In genomic region chr4:124142083-124142482, GRCm38 (mm10) we compare ENCODE assay signal across 9 mouse cellular contexts.
A peak's percentile ranks its signal among the peaks of the same experiment; 100 is the strongest.
DNase-seq lines count a peak whose midpoint lies in the region; TF ChIP-seq lines count a peak whose summit lies in the region.
"Had no signal": no experiment of that assay in that cellular context is flagged by ENCODE, and none has a peak within 500 bp of the region (broad histone marks: within the 10 kb centered on the region; RNA-seq: fewer than 3 reads in every experiment).

No protein-coding gene starts in this region.

- H3K36me3 ChIP-seq in E14TG2a.4 (ENCODE audit: insufficient read depth, low read length) = no peaks in the 10 kb centered on the region
- H3K36me3 ChIP-seq: limb, embryonic 13.5 days had no signal

- peak; percentile 91 for TF ChIP-seq CTCF in E14TG2a.4 (conservative IDR thresholded peaks at IDR 0.05; ENCODE audit: low read length)
- peak; percentile 98 for TF ChIP-seq CTCF in layer of hippocampus, adult 2 months (conservative IDR thresholded peaks at IDR 0.05)

- H3K9me3 ChIP-seq in E14TG2a.4 (ENCODE audit: low read length) = peaks cover 5% of the 10 kb centered on the region; the same call in 1 of the 2 replicates
- H3K9me3 ChIP-seq: limb, embryonic 13.5 days had no signal

- no peaks in the 10 kb centered on the region for H3K4me1 ChIP-seq in E14TG2a.4 (replicated peaks; ENCODE audit: low read depth, low read length)

- peak; percentile 76 for DNase-seq in adrenal gland, postnatal 25 days
- DNase-seq in embryo, embryonic 9.5 days (ENCODE audit: extremely low spot score) = peak; percentile 80
- DNase-seq in heart, adult 9 months (ENCODE audit: low spot score in 2 of 2) = peak; percentile 18 to 53
- DNase-seq in layer of hippocampus, adult 2 months (ENCODE audit: low spot score in 2 of 2) = peak; percentile 84 to 93
- DNase-seq in lung, postnatal 10 days = peak; percentile 89
- DNase-seq in right cerebral cortex, adult 18-20 months = peak; percentile 86
- peak; percentile 86 for DNase-seq in urinary bladder, postnatal 14 days (ENCODE audit: low spot score)

- no peak overlapping the region for H3K4me3 ChIP-seq in E14TG2a.4 (replicated peaks; ENCODE audit: low read length)
- no peak overlapping the region for H3K4me3 ChIP-seq in layer of hippocampus, adult 2 months
- H3K4me3 ChIP-seq: limb, embryonic 13.5 days had no signal

- peaks cover 13% of the 10 kb centered on the region for H3K27me3 ChIP-seq in E14TG2a.4 (ENCODE audit: insufficient read depth, low read length)

- no peak overlapping the region for H3K27ac ChIP-seq in layer of hippocampus, adult 2 months
- H3K27ac ChIP-seq: limb, embryonic 13.5 days had no signal

Comparison
In these comparisons a context has a peak if more than half of its experiments do, and no peak if none do; other contexts are left out.
1. DNase-seq: peak in every context shown above with its lines; median percentile 89 in lung, postnatal 10 days; 88 in layer of hippocampus, adult 2 months; 86 in right cerebral cortex, adult 18-20 months; 86 in urinary bladder, postnatal 14 days; 80 in embryo, embryonic 9.5 days; 76 in adrenal gland, postnatal 25 days; 36 in heart, adult 9 months.